Mouse (Mus musculus) 416B (cell line): ENCODE results near the gene Kalrn.

Experiments
- DNase-seq: peaks from one replicate; pipeline ENCODE4 v3.0.0; 2011; ENCODE audit warnings: low read depth

The Kalrn gene

GRCm38 (mm10) chr16:34036327-34037047 is 536.8 kb downstream of the Kalrn start:
- DNase-seq: peak; percentile 83

- no peak for DNase-seq
Measured at GRCm38 (mm10) chr16:34035780-34036179, 537.6 kb downstream of the Kalrn start.

- no peak for DNase-seq
Measured at GRCm38 (mm10) chr16:34034267-34034666, 539.1 kb downstream of the Kalrn start.

- DNase-seq: no peak
Measured at GRCm38 (mm10) chr16:34032011-34032645, 541.2 kb downstream of the Kalrn start.

- DNase-seq: no peak
Measured at GRCm38 (mm10) chr16:34031565-34031964, 541.8 kb downstream of the Kalrn start.

GRCm38 (mm10) chr16:34030379-34030778 is 543.0 kb downstream of the Kalrn start:
- DNase-seq: no peak

- no peak for DNase-seq
Measured at GRCm38 (mm10) chr16:34029790-34030189, 543.5 kb downstream of the Kalrn start.

GRCm38 (mm10) chr16:34017241-34017640 is 556.1 kb downstream of the Kalrn start:
- no peak for DNase-seq

GRCm38 (mm10) chr16:34011991-34012845 is 561.1 kb downstream of the Kalrn start:
- DNase-seq: no peak

GRCm38 (mm10) chr16:34009567-34009966 is 563.8 kb downstream of the Kalrn start:
- DNase-seq: no peak

- DNase-seq: no peak
Measured at GRCm38 (mm10) chr16:34005986-34006385, 567.3 kb downstream of the Kalrn start.

- DNase-seq: no peak
Measured at GRCm38 (mm10) chr16:34004128-34004578, 569.2 kb downstream of the Kalrn start.

GRCm38 (mm10) chr16:34003566-34004127 is 569.7 kb downstream of the Kalrn start:
- no peak for DNase-seq

GRCm38 (mm10) chr16:34000715-34001114 is 572.6 kb downstream of the Kalrn start:
- no peak for DNase-seq

- DNase-seq: peak; percentile 33
Measured at GRCm38 (mm10) chr16:33999388-33999787, 573.9 kb downstream of the Kalrn start.

- DNase-seq: no peak
Measured at GRCm38 (mm10) chr16:33998011-33998410, 575.3 kb downstream of the Kalrn start.

GRCm38 (mm10) chr16:33996030-33996429 is 577.3 kb downstream of the Kalrn start:
- DNase-seq: peak; percentile 70

GRCm38 (mm10) chr16:33995496-33995895 is 577.8 kb downstream of the Kalrn start:
- no peak for DNase-seq

- DNase-seq: no peak
Measured at GRCm38 (mm10) chr16:33994321-33994720, 579.0 kb downstream of the Kalrn start.

GRCm38 (mm10) chr16:33990712-33991111 is 582.6 kb downstream of the Kalrn start:
- DNase-seq: no peak

- no peak for DNase-seq
Measured at GRCm38 (mm10) chr16:33989106-33989505, 584.2 kb downstream of the Kalrn start.

GRCm38 (mm10) chr16:33988358-33989012 is 584.8 kb downstream of the Kalrn start:
- peak; percentile 68 for DNase-seq
